Mouse (Mus musculus) layer of hippocampus, adult 11-12 months (tissue): ENCODE measurements around the gene Kdm3a.
A peak's percentile ranks its signal among the peaks of the same experiment; 100 is the strongest.

Experiments
- DNase-seq: peaks from one replicate; pipeline ENCODE4 v3.0.0; 2022; ENCODE audit warnings: low spot score

Kdm3a gene

DNA sequence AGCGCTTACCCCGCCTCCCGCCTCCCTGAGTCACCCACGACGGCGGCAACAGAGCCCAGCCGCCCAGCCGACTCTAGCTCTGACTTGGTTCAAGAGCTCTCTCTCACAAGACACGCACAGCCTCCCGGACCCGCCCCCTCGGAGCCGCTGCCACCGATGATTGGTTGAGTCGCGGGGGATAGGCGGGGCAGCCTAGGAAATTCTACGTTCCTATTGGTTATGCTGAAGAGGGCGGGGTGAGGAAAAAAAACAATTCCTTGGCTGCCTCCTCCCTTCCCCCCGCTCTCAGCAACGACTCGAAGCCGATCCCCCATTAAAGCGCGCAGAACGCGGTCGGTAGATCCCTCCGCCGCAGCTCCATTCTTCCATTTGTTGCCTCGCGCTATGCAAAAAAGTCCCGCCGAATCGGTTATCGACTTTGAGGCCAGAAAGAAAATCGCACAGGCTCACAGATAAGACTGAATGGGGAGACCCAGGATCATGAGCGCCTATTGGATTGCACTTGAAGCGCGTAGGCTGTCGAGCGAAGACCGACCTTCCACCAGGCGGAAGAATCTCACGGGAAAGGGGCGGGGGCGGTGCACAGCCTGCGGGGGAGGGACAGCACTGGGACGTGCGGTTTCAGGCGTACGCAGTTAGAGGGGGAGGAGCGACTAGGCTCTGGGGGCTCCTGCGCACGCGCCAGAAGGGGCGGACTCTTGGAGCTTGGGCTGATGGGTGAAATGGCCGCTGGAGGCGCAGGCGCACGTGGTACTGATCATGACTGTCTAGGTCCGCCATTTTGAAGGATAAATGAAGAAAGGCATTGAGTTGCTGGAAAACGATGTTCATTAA lies at the start of gene Kdm3a:
TSS of gene Kdm3a (minus strand) at position 162 of the 834 bp plus-strand sequence.
- DNase-seq: peak; percentile 98

DNA sequence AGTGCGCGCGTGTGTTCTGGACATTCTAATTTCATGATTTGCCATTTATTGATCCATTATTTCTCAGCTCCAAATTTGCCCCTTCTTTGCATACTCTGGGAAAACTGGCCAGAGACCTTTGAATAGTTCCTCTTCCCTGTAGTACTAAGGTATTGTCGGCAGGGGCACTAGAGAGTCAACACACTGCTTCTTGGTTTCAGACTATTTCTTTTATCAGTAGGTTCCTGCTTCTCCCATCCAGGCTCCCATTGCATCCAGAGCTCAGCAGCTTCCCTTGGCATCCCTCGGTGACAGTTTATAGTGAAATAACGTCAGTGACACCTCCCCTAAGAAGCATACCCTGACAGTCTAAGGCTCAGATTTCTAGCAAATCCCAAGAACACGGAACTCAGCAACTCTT lies 46.1 kb upstream of the Kdm3a start:
- no peak for DNase-seq

DNA sequence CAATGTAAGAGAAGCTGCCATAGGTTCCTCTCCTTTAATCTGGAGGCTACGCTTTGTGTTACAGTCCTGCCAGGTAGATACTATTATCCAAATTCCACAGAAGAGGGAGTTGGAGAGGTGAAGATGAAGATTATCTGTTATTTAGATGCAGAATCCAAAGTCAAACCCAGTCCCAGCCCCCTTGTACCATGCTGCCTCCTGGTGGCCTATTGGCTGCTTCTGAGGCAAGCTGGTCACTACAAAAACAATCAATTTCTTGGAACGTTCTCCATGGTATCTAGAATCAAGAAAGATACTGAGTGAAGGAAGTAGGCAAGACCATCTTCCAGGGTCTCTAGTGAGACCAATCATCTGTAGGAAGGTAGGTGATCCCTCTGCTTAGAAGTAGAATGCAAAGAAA lies 40.4 kb upstream of the Kdm3a start:
- no peak for DNase-seq

DNA sequence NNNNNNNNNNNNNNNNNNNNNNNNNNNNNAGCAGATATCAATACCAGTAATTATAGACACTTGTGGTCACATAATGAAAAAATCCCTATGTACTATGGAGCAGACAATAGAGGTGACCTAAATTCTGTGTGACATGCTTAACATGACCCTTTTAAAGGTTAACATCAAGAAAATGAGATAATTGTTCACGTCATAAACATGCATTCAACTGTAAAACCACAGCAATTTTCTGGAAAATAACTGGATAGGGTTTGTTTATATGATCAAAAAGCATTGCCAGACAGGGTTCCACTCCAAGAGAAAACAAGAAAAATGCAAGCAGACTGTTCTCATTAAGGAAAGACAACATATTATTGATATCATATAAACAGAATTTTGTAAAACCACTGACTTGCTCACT lies 31.7 kb upstream of the Kdm3a start:
- no peak for DNase-seq

DNA sequence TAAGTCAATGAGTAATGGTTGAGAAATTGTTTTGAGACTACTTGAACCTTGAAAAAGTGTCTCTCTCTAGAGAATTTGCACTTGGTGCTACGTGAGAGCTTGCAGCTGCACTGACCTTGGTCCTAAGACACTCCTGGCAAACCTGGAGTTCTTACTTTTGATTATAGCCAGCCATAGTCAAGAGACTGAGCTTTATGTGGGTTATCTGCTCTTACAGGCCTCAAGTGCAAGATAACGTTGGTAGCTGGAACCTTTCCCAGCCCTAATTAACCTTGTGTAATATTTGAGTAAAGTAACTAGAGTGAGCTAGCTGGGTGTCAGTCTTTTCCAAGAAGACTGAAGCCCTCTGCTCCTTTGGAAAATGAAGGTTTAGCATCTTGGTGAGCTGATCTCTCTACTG lies 25.5 kb upstream of the Kdm3a start:
- DNase-seq: no peak

DNA sequence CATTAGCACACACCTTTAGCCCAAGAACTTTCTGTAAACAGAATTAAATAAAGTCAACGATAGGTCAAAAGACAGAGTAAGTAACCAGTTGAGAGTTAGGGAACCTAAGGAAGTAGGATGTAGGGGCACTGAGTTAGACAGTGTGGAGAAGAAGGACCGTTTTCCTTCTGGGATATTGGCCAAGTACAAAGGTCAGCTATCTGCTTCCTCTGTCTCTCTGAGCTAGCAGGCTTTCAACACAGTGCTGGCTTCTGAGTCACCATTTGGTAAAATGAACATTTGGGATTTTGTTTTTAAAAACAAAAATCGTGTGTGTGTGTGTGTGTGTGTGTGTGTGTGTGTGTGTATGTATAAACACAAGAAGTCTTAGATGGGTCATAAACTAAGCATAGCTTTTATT lies 23.0 kb upstream of the Kdm3a start:
- DNase-seq: no peak

DNA sequence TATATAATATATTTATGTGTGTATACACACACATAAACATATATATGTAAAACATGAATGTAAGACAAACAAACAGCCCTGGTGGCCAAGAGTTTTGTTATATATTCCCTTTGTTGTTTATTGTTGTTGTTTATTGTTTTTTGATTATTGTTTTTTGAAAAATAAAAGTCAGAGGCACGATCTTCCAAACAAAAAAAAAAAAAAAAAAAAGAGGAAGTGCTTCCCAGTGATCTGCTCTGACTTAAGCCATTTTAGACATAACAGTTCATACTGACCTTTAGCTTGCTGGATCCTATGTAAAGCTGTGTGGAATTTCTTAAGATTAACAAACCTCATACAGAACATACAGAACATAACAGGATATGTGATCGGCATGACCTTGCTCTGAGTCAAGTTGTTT lies 19.1 kb upstream of the Kdm3a start:
- no peak for DNase-seq

DNA sequence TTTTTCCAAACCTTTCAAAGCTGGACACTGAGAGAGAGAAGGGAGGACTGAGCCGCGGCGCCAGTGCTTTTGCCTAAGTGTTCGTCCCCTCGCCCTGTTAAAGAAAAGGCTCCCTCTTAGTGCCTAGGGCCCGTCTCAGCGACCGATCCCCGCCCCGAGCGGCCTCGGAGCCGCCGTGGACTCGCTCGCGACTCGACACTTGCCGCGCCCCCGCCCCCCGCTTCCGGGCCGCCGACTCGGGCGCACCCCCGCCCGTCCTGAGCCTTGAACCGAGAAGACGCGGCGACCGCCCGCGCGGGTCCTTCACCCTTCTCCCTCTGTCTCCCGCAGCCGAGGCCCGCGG lies 333 bp downstream of the Kdm3a start:
- no peak for DNase-seq

DNA sequence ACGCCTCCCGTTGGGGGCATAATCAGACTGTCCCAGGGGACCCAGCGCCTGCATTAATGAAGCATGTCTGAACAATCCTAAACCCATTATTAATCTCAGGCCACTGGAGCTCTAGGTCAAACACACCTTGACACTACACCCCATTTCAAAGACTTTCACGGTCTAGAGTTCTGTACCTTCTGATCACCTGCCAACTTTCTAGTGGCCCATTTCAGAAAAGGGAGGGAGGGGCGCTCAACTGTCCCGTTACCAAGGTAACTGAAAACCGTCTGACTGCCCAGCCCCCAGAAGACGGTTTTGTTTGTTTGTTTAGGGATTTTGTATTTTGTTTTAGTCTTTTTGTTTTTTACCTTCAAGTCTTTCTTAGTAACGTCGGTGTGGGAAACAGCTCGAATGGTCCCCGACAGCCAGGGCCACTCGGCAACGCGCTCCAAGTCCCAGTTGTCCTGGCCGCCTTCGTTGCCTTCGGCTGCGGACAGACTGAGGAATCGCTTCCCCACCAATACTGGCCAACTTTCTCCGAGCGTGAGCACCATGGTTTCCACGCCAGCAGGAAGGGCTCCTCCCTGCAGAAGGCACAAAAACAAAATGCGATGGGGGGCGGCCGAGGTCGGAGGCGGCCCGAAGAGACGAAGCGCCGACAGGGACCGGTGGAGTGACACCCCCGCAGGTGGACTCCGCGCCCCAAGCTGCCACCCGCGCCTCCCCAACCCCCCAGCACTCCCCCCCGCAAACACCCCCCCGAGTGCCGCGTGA lies 906 bp downstream of the Kdm3a start:
- peak; percentile 45 for DNase-seq

DNA sequence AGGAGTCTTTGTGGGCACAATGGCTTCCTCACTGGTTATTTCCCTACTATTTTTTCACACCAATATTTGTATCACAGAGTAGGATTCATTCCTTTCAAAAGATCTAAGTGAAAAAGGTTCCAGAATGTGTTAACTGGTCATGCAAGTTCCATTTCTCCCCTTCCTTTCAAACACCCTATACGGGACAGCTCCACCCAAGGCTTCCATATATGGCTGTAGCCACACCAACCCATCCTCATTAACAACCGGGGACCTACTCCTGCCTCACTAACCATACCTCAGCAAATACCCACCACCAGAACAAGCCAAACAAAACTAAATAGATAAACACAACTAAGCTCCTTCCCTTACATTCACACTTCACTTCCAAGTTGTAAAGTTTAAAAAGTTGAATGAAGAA lies 1.6 kb downstream of the Kdm3a start:
- no peak for DNase-seq

DNA sequence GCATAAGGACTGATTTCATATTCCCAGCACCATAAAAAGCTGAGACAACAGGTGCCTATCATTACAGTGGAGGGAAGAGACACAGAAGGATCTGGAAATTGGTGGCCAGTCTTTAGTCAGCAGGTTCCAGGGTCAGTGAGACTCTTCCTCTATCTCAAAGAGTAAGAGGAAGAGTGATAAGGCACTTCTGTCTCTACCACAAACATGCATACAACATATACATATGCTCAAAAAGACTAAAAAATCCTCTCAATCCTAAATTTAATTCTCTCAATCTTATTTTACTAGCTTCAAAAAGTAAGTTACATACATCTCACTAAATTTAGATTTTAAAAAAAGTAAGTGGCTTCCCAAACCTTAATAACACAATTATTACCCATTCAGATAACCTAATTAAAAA lies 5.5 kb downstream of the Kdm3a start:
- DNase-seq: no peak

DNA sequence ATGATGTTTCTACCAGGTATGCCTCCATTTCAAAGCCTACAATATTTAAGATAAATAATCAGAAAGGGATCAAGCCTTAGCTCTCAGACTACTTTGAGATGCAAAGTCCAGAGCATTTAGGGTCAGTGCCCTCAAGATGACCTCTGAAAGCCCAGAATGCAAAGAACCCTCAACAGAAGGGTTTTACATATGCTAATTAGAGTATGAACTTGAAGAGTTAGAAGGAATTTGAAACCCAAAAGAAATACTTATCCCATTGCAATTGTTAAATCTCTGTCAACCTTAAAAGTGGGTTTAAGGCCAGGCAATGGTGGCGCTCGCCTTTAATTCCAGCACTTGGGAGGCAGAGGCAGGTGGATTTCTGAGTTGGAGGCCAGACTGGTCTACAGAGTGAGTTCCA lies 6.8 kb downstream of the Kdm3a start:
- DNase-seq: no peak

DNA sequence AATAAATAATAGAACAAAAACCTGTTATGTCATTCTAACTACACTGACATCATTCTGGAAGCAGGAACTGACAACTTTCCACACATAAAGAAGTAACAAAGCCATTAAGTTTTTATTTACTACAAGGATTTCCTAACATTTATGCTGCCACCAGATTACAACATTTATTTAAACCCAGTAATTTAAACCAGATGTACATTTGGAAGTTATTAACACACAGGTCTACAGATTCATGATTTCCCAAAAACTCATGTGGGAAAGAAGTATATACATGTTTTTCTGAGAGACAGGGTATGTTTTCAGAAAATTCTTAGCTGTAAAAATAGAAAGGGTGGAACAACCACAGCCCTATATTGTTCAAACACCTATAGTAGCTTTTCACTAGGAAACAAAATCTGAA lies 8.1 kb downstream of the Kdm3a start:
- no peak for DNase-seq

DNA sequence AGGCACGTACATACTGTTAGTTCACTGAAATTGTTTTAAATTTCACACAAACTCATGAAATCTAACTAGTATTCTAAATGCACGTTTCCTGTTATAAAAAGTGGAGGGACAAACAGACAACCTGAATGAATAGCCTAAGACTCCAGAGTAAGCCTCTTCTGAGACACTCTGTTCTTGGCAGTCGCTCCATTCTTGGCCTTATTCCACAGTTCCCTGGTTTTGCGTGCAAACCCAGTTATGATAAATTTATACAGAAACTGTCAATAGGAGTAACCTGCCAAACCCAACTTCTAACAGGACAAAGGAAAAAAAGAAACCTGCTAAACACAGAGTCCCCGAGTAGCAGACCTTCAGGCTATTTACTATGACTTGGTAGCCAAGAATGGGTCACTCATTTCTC lies 10.8 kb downstream of the Kdm3a start:
- DNase-seq: peak; percentile 20

DNA sequence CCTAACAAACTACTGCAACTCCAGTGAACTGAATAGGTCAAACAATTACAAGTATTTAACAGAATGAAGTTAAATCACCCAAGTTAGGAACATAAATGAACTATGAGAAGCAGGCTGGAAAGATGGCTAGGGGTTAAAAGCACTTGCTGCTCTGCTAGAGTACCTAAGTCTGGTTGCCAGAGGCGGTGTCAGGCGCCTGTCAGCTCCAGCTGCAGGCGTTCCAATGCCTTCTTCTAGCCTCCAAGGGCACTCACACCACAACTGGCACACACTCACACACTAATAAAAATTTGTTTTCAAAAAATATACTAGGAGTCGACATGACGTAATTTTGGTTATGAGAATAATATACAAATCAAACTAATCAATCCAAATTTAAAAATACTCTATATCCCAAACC lies 11.2 kb downstream of the Kdm3a start:
- DNase-seq: no peak

DNA sequence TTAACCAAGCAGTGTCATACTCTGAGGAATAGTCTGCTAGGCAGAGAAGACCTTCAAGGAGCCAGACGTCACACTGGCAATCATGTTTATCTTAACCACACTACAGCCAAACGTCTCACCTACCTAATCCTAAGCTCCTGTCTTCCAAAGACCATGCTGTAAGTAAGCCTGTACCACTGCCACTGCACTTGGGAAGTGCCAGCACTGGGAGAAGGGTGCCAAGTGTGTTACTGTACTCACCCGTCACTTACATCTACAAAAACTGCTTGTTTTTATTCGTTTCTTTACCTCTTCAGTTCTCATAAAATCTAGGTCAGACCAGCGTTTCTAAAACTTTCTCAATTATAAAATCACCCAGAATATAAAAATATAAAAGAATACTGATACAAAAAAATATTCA lies 15.8 kb downstream of the Kdm3a start:
- no peak for DNase-seq

DNA sequence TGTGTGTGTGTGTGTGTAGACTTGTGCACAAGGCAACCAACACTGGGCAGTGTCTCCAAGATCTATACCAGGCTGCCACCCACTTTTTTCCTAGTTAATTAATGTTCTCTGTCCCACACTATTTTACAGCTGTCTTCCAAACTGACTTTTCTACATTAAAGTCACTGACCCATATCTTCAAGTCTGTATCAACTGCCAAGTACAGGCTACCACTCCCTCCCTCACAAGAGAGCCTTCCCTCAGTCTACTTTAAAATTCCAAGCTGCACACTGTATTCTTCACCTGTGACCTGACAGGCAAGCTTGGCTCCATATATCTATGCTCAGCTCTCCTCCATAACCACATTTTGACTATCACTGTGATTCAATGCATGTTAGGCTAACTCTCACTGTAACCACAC lies 19.6 kb downstream of the Kdm3a start:
- DNase-seq: no peak

DNA sequence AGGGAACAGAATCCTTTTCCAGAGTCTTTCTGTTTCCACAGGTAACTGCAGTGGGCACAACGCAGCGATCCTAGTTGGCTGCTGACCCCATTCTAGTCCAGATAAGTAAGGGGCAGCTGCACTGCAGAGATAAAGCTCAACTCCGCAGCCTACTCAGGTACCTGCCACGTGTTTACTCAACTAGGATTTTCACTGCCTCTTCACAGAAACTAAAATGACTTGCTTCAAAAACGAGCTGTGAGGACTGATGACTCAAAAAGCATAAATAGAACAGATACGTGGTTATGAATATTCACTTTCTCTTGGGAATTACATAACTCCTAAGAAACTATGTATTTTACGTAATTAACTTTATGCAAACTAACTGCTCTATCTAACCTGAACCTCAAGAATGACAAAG lies 22.8 kb downstream of the Kdm3a start:
- DNase-seq: no peak

DNA sequence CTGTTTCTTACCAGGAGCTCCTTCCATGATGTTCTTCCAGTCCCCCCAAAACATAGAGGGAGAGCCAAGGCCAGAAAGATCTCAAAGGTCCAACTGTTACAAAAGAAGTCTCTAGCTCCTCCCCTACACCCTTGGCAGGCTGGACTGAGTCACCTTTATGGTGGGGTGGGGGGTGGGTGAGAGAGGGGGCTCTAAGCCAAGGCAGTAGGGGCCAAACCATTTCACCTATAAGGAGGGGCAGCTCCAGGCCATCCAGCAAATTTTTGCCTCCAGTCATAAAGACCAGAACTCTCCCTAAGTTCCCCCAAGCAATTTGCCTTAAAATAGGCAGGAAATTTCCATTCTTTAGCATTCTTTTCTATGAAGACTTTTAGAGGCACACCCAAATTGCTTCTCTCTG lies 23.8 kb downstream of the Kdm3a start:
- DNase-seq: no peak

DNA sequence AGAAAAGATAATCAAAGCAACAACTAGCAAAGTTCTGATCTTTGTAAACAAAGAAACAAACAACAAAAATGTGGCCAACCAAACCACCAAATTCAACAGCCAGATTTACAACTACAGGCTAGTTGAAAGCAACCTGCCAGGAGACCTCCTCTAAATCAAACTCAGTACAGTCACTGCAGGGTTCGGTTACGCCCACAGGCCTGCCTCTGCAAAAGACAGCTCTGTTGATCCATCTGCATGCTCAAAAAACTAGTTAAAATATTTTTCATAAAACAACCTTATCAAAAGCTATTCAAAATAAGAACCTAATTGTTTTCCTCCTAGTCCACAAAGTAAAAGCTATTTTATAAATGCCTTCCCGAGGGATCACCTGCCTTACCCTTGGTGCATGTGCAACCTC lies 25.0 kb downstream of the Kdm3a start:
- peak; percentile 18 for DNase-seq

DNA sequence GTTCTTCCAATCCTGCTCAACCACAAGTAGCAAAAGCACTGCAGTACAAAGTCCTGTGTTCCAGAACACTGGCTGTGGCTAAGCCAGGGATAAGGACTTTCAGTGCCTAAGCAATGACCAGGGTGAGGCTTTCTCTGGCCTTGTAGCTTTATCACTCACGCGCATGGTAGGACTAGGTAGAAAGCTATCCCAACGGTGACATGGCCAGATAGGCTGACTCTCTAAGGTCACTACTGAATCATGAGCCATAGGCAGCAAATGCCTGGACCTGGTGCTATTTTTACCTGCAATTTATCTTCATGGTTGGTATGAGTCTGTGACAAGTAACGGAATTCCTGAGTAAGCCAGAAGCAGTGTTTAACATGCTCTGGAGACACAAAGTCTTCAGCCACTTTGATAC lies 42.6 kb downstream of the Kdm3a start:
- DNase-seq: no peak

DNA sequence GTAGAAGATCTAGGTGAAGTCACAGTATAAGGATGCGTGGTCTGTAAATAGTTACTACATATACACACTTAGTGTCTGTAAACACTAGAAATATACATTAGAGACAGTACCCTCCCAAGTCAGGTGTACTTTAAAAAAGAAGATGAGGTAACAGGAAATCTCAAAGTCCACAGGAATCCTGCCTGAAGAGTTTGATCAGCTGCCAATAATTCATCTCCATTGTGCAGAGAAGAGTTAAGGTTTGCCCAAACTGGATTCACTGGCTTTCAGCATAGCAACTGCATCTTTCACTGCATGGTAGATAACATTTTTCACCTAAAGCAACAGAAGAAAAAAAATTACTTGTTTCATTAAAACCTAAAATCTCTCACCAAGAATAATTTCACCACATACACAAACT lies 43.4 kb downstream of the Kdm3a start:
- no peak for DNase-seq

DNA sequence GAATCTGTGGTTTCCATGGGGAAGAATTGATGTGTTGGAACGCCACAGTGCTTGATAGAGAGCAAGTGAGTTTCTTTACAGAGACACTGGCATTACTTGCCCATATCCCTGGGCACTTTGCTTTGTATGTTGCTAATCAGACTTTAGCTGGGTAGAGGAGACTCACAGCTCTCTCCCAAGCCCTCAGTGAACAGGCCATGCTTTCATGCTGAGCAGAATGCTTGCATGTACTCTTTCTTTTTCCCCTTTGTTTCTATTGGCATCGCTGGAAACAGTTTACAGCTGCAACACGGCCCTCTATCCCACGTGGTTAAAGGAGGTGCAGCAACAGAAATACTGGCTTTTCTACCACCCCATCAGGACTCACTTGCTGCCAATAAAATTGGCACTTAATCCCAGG lies 49.6 kb downstream of the Kdm3a start:
- peak; percentile 12 for DNase-seq

DNA sequence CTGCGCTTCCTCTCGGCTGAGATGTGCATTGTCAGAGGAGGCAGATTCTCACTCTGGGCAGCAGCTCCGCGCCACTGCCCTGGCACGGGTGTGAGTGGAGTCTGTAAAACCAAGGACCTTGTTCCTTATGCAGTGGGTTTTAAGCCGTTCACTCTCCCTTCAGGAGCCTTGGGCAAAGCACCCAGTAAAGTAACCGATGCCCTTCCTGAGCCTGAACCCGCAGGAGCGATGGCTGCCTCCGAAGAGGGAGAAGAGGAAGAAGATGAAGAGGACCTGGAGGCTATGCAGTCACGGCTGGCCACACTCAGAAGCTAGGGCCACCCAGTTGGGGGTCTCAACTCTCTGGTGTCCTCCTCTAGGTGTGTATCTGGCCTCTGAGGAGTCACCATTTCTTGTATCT lies 53.3 kb downstream of the Kdm3a start:
- DNase-seq: no peak
